Mouse (Mus musculus): Measurements from ENCODE around the gene Anxa2.

Anxa2 gene

GRCm38 (mm10) chr9:69511881-69512590 is 58.6 kb downstream of the Anxa2 start:
- no peak for DNase-seq (ENCODE audit: low spot score)

- DNase-seq (ENCODE audit: low spot score) = no peak
These were observed 59.3 kb downstream of the Anxa2 start for GRCm38 (mm10) chr9:69512726-69513125.

GRCm38 (mm10) chr9:69514206-69514605 is 60.8 kb downstream of the Anxa2 start:
- no peak for DNase-seq (ENCODE audit: low spot score)

GRCm38 (mm10) chr9:69515416-69515815 is 62.0 kb downstream of the Anxa2 start:
- no peak for DNase-seq (ENCODE audit: low spot score)

GRCm38 (mm10) chr9:69517387-69518035 is 64.1 kb downstream of the Anxa2 start:
- peak; percentile 53 for DNase-seq (ENCODE audit: low spot score)

Measured in left cerebral cortex, adult 11 months (tissue).